Mouse (Mus musculus) heart, postnatal 0 days (tissue): ENCODE measurements around the gene Dhx37.

Source experiments
- CTCF ChIP-seq: IDR thresholded peaks from 2 replicates; pipeline ENCODE4 v1.5.1; 2016; ENCODE audit warnings: antibody characterized with exemption, control low read depth, low read depth
- EP300 ChIP-seq: IDR thresholded peaks from 2 replicates; pipeline ENCODE4 v1.6.1; 2016; ENCODE audit warnings: antibody characterized with exemption, low read depth

- TF ChIP-seq CTCF (no peak), EP300 (no peak)
Measured at GRCm38 (mm10) chr5:125368156-125368555, 65.8 kb downstream of the Dhx37 start.
